Mouse (Mus musculus): Measurements from ENCODE around the gene Entpd7. TPM values are rescaled to one million over a fixed set of nuclear protein-coding genes. Genes with fewer than 3 reads are reported as not detected.

Entpd7 gene
- polyA plus RNA-seq, 1 experiment from 2014 or later: 10.5 TPM

GRCm38 (mm10) chr19:43724821-43725220, 35.3 kb downstream of the Entpd7 start:
- no peaks in the 10 kb centered on the region for H3K27me3 ChIP-seq (ENCODE audit: control insufficient read depth, insufficient read depth, low read length)
- no peak overlapping the region for H3K9ac ChIP-seq (replicated peaks; ENCODE audit: low read length)
- H3K27ac ChIP-seq (replicated peaks; ENCODE audit: low read depth, low read length): no peak overlapping the region
- no peak overlapping the region for H3K4me3 ChIP-seq (replicated peaks; ENCODE audit: low read depth, low read length)
- no peaks in the 10 kb centered on the region for H3K4me1 ChIP-seq (ENCODE audit: control insufficient read depth, insufficient read depth, low read length)
- 91% methylated on average over 7 of the region's 7 CpGs for WGBS
- H3K4me2 ChIP-seq (ENCODE audit: low read length): no peak overlapping the region
- no peak for ATAC-seq (ENCODE audit: low FRiP score, low TSS enrichment)
- no peak for DNase-seq
- peaks cover 75% of the 10 kb centered on the region for H3K36me3 ChIP-seq (ENCODE audit: control insufficient read depth, insufficient read depth, low read length)
- no peaks in the 10 kb centered on the region for H3K9me3 ChIP-seq (ENCODE audit: control insufficient read depth, low read length)

- no peak for DNase-seq
- no peaks in the 10 kb centered on the region for H3K9me3 ChIP-seq (ENCODE audit: control insufficient read depth, low read length)
- peaks cover 62% of the 10 kb centered on the region for H3K36me3 ChIP-seq (ENCODE audit: control insufficient read depth, insufficient read depth, low read length)
- ATAC-seq (ENCODE audit: low FRiP score, low TSS enrichment): no peak
- 79% methylated on average over 15 of the region's 15 CpGs for WGBS
- H3K27ac ChIP-seq (replicated peaks; ENCODE audit: low read depth, low read length): no peak overlapping the region
- no peaks in the 10 kb centered on the region for H3K27me3 ChIP-seq (ENCODE audit: control insufficient read depth, insufficient read depth, low read length)
- no peaks in the 10 kb centered on the region for H3K4me1 ChIP-seq (ENCODE audit: control insufficient read depth, insufficient read depth, low read length)
- H3K4me3 ChIP-seq (replicated peaks; ENCODE audit: low read depth, low read length): no peak overlapping the region
- H3K4me2 ChIP-seq (ENCODE audit: low read length): no peak overlapping the region
- H3K9ac ChIP-seq (replicated peaks; ENCODE audit: low read length): no peak overlapping the region
Observed at GRCm38 (mm10) chr19:43726510-43727146, 37.2 kb downstream of the Entpd7 start.

GRCm38 (mm10) chr19:43729296-43730036, 40.0 kb downstream of the Entpd7 start:
- peaks cover 54% of the 10 kb centered on the region for H3K36me3 ChIP-seq (ENCODE audit: control insufficient read depth, insufficient read depth, low read length)
- no peaks in the 10 kb centered on the region for H3K9me3 ChIP-seq (ENCODE audit: control insufficient read depth, low read length)
- no peaks in the 10 kb centered on the region for H3K4me1 ChIP-seq (ENCODE audit: control insufficient read depth, insufficient read depth, low read length)
- H3K4me3 ChIP-seq (replicated peaks; ENCODE audit: low read depth, low read length): peak overlapping the region; percentile 18
- no peak overlapping the region; the same call in 1 of the 2 replicates for H3K9ac ChIP-seq (replicated peaks; ENCODE audit: low read length)
- H3K27ac ChIP-seq (replicated peaks; ENCODE audit: low read depth, low read length): 0 out of 2 replicates have a peak overlapping the region, but pooled peaks have one; percentile 13
- WGBS: 43% methylated on average over 22 of the region's 22 CpGs
- peak overlapping the region; percentile 48 for H3K4me2 ChIP-seq (ENCODE audit: low read length)
- DNase-seq (no peak), ATAC-seq (ENCODE audit: low FRiP score, low TSS enrichment) (no peak)
- H3K27me3 ChIP-seq (ENCODE audit: control insufficient read depth, insufficient read depth, low read length): no peaks in the 10 kb centered on the region

- Histone ChIP-seq H3K36me3 (ENCODE audit: control insufficient read depth, insufficient read depth, low read length) (peaks cover 54% of the 10 kb centered on the region), H3K9me3 (ENCODE audit: control insufficient read depth, low read length) (no peaks in the 10 kb centered on the region), H3K27ac (replicated peaks; ENCODE audit: low read depth, low read length) (0 out of 2 replicates have a peak overlapping the region, but pooled peaks have one; percentile 13), H3K4me2 (ENCODE audit: low read length) (peak overlapping the region; percentile 48), H3K27me3 (ENCODE audit: control insufficient read depth, insufficient read depth, low read length) (no peaks in the 10 kb centered on the region), H3K9ac (replicated peaks; ENCODE audit: low read length) (no peak overlapping the region; the same call in 1 of the 2 replicates), H3K4me3 (replicated peaks; ENCODE audit: low read depth, low read length) (peak overlapping the region; percentile 18), H3K4me1 (ENCODE audit: control insufficient read depth, insufficient read depth, low read length) (no peaks in the 10 kb centered on the region)
- DNase-seq (peak; percentile 26), ATAC-seq (ENCODE audit: low FRiP score, low TSS enrichment) (no peak)
- 30% methylated on average over 8 of the region's 8 CpGs for WGBS
Observed at GRCm38 (mm10) chr19:43730037-43730428, 40.6 kb downstream of the Entpd7 start.

- Histone ChIP-seq H3K4me3 (replicated peaks; ENCODE audit: low read depth, low read length) (no peak overlapping the region), H3K9ac (replicated peaks; ENCODE audit: low read length) (no peak overlapping the region), H3K27ac (replicated peaks; ENCODE audit: low read depth, low read length) (no peak overlapping the region), H3K4me1 (ENCODE audit: control insufficient read depth, insufficient read depth, low read length) (no peaks in the 10 kb centered on the region), H3K9me3 (ENCODE audit: control insufficient read depth, low read length) (no peaks in the 10 kb centered on the region), H3K27me3 (ENCODE audit: control insufficient read depth, insufficient read depth, low read length) (no peaks in the 10 kb centered on the region), H3K36me3 (ENCODE audit: control insufficient read depth, insufficient read depth, low read length) (peaks cover 52% of the 10 kb centered on the region), H3K4me2 (ENCODE audit: low read length) (no peak overlapping the region)
- DNase-seq (no peak), ATAC-seq (ENCODE audit: low FRiP score, low TSS enrichment) (no peak)
- 73% methylated on average over 7 of the region's 7 CpGs for WGBS
Observed at GRCm38 (mm10) chr19:43731157-43731556, 41.7 kb downstream of the Entpd7 start.

- DNase-seq (no peak), ATAC-seq (ENCODE audit: low FRiP score, low TSS enrichment) (no peak)
- H3K27ac ChIP-seq (replicated peaks; ENCODE audit: low read depth, low read length): no peak overlapping the region
- no peak overlapping the region for H3K4me2 ChIP-seq (ENCODE audit: low read length)
- H3K9ac ChIP-seq (replicated peaks; ENCODE audit: low read length): no peak overlapping the region
- H3K27me3 ChIP-seq (ENCODE audit: control insufficient read depth, insufficient read depth, low read length): no peaks in the 10 kb centered on the region
- H3K4me1 ChIP-seq (ENCODE audit: control insufficient read depth, insufficient read depth, low read length): no peaks in the 10 kb centered on the region
- H3K4me3 ChIP-seq (replicated peaks; ENCODE audit: low read depth, low read length): no peak overlapping the region
- H3K36me3 ChIP-seq (ENCODE audit: control insufficient read depth, insufficient read depth, low read length): peaks cover 84% of the 10 kb centered on the region
- WGBS: 95% methylated on average over 10 of the region's 10 CpGs
- no peaks in the 10 kb centered on the region for H3K9me3 ChIP-seq (ENCODE audit: control insufficient read depth, low read length)
Observed at GRCm38 (mm10) chr19:43738409-43738808, 48.9 kb downstream of the Entpd7 start.

- H3K36me3 ChIP-seq (ENCODE audit: control insufficient read depth, insufficient read depth, low read length): peaks cover 92% of the 10 kb centered on the region
- H3K4me3 ChIP-seq (replicated peaks; ENCODE audit: low read depth, low read length): no peak overlapping the region
- H3K27me3 ChIP-seq (ENCODE audit: control insufficient read depth, insufficient read depth, low read length): no peaks in the 10 kb centered on the region
- WGBS: 97% methylated on average over 7 of the region's 7 CpGs
- no peak overlapping the region for H3K9ac ChIP-seq (replicated peaks; ENCODE audit: low read length)
- no peak overlapping the region for H3K27ac ChIP-seq (replicated peaks; ENCODE audit: low read depth, low read length)
- no peak overlapping the region for H3K4me2 ChIP-seq (ENCODE audit: low read length)
- DNase-seq (no peak), ATAC-seq (ENCODE audit: low FRiP score, low TSS enrichment) (no peak)
- H3K4me1 ChIP-seq (ENCODE audit: control insufficient read depth, insufficient read depth, low read length): no peaks in the 10 kb centered on the region
- no peaks in the 10 kb centered on the region for H3K9me3 ChIP-seq (ENCODE audit: control insufficient read depth, low read length)
Observed at GRCm38 (mm10) chr19:43743401-43743800, 53.9 kb downstream of the Entpd7 start.

- H3K4me1 ChIP-seq (ENCODE audit: control insufficient read depth, insufficient read depth, low read length): no peaks in the 10 kb centered on the region
- H3K4me3 ChIP-seq (replicated peaks; ENCODE audit: low read depth, low read length): no peak overlapping the region
- no peak overlapping the region for H3K27ac ChIP-seq (replicated peaks; ENCODE audit: low read depth, low read length)
- H3K36me3 ChIP-seq (ENCODE audit: control insufficient read depth, insufficient read depth, low read length): peaks cover 83% of the 10 kb centered on the region
- H3K9me3 ChIP-seq (ENCODE audit: control insufficient read depth, low read length): no peaks in the 10 kb centered on the region
- WGBS: 96% methylated on average over 3 of the region's 3 CpGs
- H3K9ac ChIP-seq (replicated peaks; ENCODE audit: low read length): no peak overlapping the region
- H3K27me3 ChIP-seq (ENCODE audit: control insufficient read depth, insufficient read depth, low read length): no peaks in the 10 kb centered on the region
- no peak overlapping the region for H3K4me2 ChIP-seq (ENCODE audit: low read length)
- DNase-seq (no peak), ATAC-seq (ENCODE audit: low FRiP score, low TSS enrichment) (no peak)
Observed at GRCm38 (mm10) chr19:43745740-43746139, 56.3 kb downstream of the Entpd7 start.

GRCm38 (mm10) chr19:43747877-43748276, 58.4 kb downstream of the Entpd7 start:
- ATAC-seq (ENCODE audit: low FRiP score, low TSS enrichment) (no peak), DNase-seq (no peak)
- Histone ChIP-seq H3K36me3 (ENCODE audit: control insufficient read depth, insufficient read depth, low read length) (peaks cover 65% of the 10 kb centered on the region), H3K9ac (replicated peaks; ENCODE audit: low read length) (no peak overlapping the region), H3K27me3 (ENCODE audit: control insufficient read depth, insufficient read depth, low read length) (no peaks in the 10 kb centered on the region), H3K4me3 (replicated peaks; ENCODE audit: low read depth, low read length) (no peak overlapping the region), H3K4me1 (ENCODE audit: control insufficient read depth, insufficient read depth, low read length) (no peaks in the 10 kb centered on the region), H3K9me3 (ENCODE audit: control insufficient read depth, low read length) (no peaks in the 10 kb centered on the region), H3K4me2 (ENCODE audit: low read length) (no peak overlapping the region), H3K27ac (replicated peaks; ENCODE audit: low read depth, low read length) (no peak overlapping the region)
- 96% methylated on average over 4 of the region's 4 CpGs for WGBS
